Mouse (Mus musculus) urinary bladder, postnatal 36 days (tissue): ENCODE measurements at regions not wholly inside any gene's neighbourhood (a gene's known extent, or its start where the extent isn't known, plus 50 kb on each side); places are given as distances from the start of the nearest gene placed in this dataset.

Source experiments
- DNase-seq, 2 experiments: peaks; one replicate each; pipeline ENCODE4 v3.0.0; 2022; ENCODE audit warnings: low spot score in 2 of 2, mixed read lengths in 1 of 2

DNA sequence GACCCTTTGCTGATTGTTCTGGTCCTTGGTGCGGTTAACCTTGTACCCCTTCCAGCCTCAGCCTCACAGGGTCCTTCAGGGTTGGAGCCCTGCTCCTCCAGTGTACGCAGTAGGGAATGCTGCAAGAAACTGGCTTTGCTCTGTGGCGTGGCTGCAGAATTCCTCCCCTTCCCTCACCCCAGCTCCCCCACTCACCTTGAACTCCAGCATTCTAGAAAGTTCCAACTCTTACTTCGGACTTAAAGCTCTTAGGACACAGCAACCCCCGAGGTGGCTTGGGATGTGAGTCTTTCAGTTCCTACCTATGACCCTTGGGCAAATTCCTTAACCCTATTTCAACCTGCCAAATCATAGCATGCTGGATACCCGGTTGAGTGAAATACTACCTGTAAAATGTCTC, 73.3 kb upstream of the 1700024P04Rik start:
- DNase-seq: no peak

GRCm38 (mm10) chr13:99057293-99057588, 72.9 kb upstream of the 1700024P04Rik start:
- no peak for DNase-seq

- DNase-seq: no peak
Observed at GRCm38 (mm10) chr13:99056432-99057292, 72.3 kb upstream of the 1700024P04Rik start.

GRCm38 (mm10) chr13:99055609-99056321, 71.4 kb upstream of the 1700024P04Rik start:
- no peak for DNase-seq

- DNase-seq: no peak
Observed at GRCm38 (mm10) chr13:99052076-99052475, 67.7 kb upstream of the 1700024P04Rik start.

- DNase-seq: no peak
Observed at GRCm38 (mm10) chr13:99049699-99050098, 65.3 kb upstream of the 1700024P04Rik start.

DNA sequence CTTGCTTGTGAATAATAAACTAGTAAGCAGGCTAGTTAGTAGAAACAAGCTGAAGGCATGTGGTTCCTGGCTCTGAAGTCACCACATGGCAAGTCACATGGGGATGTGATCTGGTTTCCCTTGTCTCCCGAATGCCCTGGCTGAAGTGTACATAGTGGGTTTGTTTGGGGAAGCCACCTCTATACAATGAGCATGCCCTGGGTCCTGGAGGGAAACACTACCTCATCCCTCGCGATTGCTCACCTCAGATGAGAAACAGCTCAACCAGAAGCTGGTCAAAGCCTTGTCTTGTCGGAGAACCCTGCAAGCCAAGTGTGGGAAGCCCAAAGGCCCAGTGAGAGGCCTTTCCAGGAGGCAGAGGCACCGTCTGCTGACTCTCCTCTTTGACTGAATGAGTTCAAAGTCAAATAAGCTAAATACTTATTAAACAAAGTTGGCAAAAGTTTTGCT, 64.3 kb upstream of the 1700024P04Rik start:
- no peak for DNase-seq

GRCm38 (mm10) chr13:99047219-99047618, 62.9 kb upstream of the 1700024P04Rik start:
- no peak for DNase-seq

DNA sequence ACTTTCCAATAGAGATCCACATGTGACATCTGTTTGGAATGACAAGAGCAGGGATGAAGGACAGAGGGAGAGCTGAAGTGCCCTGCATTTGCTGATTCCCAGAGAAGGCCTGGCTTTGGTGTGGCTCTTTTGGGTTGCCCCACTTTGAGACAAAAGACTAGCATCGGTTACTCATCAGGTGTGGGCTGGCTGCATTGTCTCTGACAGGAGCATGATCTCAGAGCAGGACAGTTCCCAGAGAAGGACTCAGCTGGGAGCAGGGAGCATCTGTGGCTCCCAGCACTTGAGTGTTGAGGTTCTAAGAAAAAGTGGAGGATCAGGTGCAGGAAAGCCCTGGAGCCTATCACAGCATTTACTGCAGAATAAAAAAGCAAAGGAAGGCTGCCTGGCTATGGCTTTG, 62.4 kb upstream of the 1700024P04Rik start:
- DNase-seq: no peak

- no peak for DNase-seq
Observed at GRCm38 (mm10) chr13:99042086-99042485, 57.7 kb upstream of the 1700024P04Rik start.

- no peak for DNase-seq
Observed at GRCm38 (mm10) chr13:99041256-99041655, 56.9 kb upstream of the 1700024P04Rik start.

DNA sequence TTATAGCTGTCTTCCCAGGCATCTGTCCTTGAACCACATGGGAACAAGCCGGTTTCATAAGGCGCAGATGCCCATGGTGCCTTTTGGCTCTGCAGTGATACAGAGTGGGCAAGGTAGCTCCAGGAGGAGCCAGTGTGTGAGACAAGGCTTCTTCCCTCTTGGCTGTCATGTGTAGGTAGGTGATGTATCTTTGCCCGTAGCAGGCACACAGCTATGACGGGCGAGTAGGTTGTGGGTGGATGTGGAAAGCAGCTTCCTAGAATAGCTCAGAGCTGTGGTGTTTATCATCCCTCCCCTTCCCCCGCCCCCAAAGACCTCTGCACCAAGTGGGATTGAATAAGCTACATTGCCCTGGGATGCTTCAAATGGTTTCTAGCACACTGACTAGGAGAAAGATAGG, 56.5 kb upstream of the 1700024P04Rik start:
- DNase-seq: no peak

DNA sequence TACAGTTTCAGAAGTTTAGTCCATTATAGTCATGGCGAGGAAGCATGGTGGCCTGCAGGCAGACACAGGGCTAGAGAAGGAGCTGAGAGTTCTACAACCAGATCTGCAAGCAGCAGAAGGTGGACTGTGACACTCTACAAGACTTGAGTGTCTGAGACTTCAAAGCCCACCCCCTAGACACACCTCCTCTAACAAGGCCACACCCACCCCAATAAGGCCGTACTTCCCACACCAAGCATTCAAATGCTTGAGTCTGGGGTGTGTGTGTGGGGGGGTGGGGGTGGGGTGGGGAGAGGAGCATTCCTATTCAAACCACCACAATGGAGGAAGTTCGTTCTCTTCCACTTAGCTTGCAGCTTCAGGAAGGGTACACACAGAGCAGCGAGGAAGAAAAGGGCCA, 55.8 kb upstream of the 1700024P04Rik start:
- DNase-seq: no peak

DNA sequence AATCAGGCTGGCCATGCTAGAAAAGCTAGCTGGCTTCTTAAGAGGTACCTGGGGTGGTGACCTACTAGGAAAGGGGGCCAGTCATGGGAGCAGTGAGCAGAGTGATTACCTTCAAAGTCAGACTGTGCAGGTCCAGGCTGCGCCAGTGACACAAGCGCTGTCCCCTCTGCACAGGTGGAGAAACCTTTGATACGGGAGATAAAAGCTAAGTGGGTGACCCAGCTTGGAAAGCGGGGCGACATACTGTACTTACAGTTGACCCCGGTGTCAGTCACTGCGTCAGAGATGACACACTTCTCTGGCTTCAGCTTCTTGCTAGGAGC, 54.7 kb upstream of the 1700024P04Rik start:
- no peak for DNase-seq

DNA sequence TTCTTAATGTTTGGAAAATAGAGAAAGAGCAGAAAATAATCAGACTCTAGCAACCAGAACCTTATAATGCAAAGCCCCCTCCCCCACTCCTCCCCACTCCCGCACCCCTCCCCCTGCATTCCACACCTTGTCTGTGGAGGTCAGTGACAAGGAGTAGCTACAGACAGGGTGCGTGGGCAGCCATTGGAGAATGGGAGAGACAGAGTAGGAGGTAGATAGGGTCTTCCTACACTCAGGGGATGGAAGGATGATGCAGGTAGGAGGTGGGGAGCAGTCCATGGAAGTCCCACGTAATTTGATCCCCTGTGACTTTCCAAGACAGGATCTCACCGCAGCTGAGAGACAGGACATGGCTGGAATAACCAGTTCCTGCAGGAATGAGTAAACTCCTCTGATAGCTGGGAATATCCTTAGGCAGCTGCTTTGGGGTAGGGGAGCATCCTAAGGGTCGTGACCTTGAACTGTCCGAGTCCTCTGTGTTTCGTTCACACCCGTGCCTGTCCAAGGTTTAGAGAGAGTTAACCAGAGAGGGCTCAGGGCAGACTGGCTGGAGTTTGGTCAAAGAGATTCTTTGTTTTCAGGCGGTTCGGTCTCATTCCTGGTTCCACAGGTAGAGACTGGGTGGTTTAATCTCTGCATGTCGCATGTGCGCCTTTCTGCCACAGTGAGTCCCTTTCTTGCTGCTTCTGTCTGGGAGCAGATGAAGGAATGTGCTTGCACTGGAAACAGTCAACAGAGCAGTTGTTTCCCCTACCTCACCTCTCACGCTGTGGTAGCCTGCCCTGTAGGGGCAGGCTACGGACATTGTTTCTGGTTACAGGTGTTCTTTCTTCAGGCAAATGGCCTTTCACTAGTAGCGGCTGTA, 54.1 kb upstream of the 1700024P04Rik start:
- DNase-seq: no peak

DNA sequence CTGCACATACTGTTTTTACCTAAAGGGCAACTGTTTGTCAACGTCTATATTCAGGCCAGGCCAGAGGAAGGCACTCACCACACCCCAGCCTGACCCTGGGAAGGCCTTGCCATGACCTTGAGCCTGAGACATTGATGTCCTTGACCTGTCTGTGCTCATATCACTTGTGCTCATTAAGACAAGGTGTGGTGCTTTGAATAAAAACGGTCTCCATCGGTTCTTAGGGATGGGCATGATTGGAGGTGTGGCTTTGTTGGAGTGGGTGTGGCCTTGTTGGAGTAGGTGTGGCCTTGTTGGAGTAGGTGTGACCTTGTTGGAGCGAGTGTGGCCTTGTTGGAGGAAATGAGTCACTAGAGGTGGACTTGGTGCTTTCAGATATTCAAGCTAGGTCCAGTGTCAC, 52.8 kb upstream of the 1700024P04Rik start:
- DNase-seq: no peak
